ENCODE assay signal across 19 mouse cellular contexts in the genomic region with DNA sequence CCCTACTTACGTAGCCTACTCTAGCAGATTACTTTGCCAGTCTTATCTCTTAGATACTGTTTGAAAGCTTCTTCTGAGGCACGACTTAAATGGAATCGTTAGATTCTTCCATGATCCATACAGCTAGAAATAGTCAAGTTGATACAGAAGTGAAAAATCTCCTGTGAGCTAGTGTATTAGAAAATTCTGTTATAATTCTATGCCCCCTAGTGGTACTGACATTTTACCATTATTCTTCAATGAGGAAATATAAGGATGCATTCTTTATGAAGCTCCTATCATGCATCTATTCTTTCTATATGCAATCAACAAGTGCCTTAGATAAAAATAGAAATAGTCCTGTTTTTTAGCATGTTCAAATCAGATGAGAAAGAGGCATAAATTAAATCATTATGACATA. TPM values are rescaled to one million over a fixed set of nuclear protein-coding genes. Genes with fewer than 3 reads are reported as not detected.
DNase-seq lines count a peak whose midpoint lies in the region; ATAC-seq and TF ChIP-seq lines count a peak whose summit lies in the region.
"Had no signal": no experiment of that assay in that cellular context is flagged by ENCODE, and none has a peak within 500 bp of the region (broad histone marks: within the 10 kb centered on the region; RNA-seq: fewer than 3 reads in every experiment).

No protein-coding gene starts in this region.

- WGBS in hindbrain, postnatal 0 days = 83% methylated on average over 3 of the region's 3 CpGs
- WGBS in hindbrain, embryonic 16.5 days = 76% methylated on average over 3 of the region's 3 CpGs
- 76% methylated on average over 3 of the region's 3 CpGs for WGBS in midbrain, postnatal 0 days
- 77% methylated on average over 3 of the region's 3 CpGs for WGBS in midbrain, embryonic 16.5 days
- 73% methylated on average over 3 of the region's 3 CpGs for WGBS in cerebellum, adult 2 months

- no peak for TF ChIP-seq POLR2A in cerebellum, adult 2 months (IDR thresholded peaks at IDR 0.05; ENCODE audit: borderline replicate concordance, insufficient read depth, low read length)

- H3K9me3 ChIP-seq in hindbrain, postnatal 0 days (ENCODE audit: low read length) = no peaks in the 10 kb centered on the region
- H3K9me3 ChIP-seq in hindbrain, embryonic 16.5 days (ENCODE audit: control insufficient read depth, low read length) = no peaks in the 10 kb centered on the region
- H3K9me3 ChIP-seq in midbrain, postnatal 0 days (ENCODE audit: low read length) = no peaks in the 10 kb centered on the region
- H3K9me3 ChIP-seq in midbrain, embryonic 16.5 days (replicated peaks; ENCODE audit: control insufficient read depth, low read length, poor library complexity, severe bottlenecking) = no peaks in the 10 kb centered on the region
- H3K9me3 ChIP-seq: limb, embryonic 15.5 days; stomach, embryonic 15.5 days had no signal

- no peaks in the 10 kb centered on the region for H3K27me3 ChIP-seq in hindbrain, postnatal 0 days (ENCODE audit: insufficient read depth, low read length)
- no peaks in the 10 kb centered on the region for H3K27me3 ChIP-seq in hindbrain, embryonic 16.5 days (replicated peaks; ENCODE audit: control insufficient read depth, insufficient read depth, low read length)
- peaks cover 2% of the 10 kb centered on the region; the same call in 1 of the 2 replicates for H3K27me3 ChIP-seq in midbrain, postnatal 0 days (ENCODE audit: insufficient read depth, low read length)
- H3K27me3 ChIP-seq in midbrain, embryonic 16.5 days (ENCODE audit: control insufficient read depth, insufficient read depth, low read depth, low read length) = no peaks in the 10 kb centered on the region
- no peaks in the 10 kb centered on the region for H3K27me3 ChIP-seq in cerebellum, adult 2 months (ENCODE audit: control insufficient read depth, insufficient read depth, low read length)
- H3K27me3 ChIP-seq: stomach, embryonic 15.5 days had no signal

- H3K4me1 ChIP-seq in hindbrain, postnatal 0 days (ENCODE audit: insufficient read depth, low read length) = no peaks in the 10 kb centered on the region
- H3K4me1 ChIP-seq in hindbrain, embryonic 16.5 days (ENCODE audit: control insufficient read depth, insufficient read depth, low read depth, low read length) = no peaks in the 10 kb centered on the region; the same call in 1 of the 2 replicates
- no peaks in the 10 kb centered on the region for H3K4me1 ChIP-seq in midbrain, postnatal 0 days (ENCODE audit: insufficient read depth, low read length)
- peaks cover 6% of the 10 kb centered on the region for H3K4me1 ChIP-seq in midbrain, embryonic 16.5 days (ENCODE audit: control insufficient read depth, insufficient read depth, low read length)
- H3K4me1 ChIP-seq in cerebellum, adult 2 months (ENCODE audit: control insufficient read depth, insufficient read depth, low read length) = no peaks in the 10 kb centered on the region

- no peaks in the 10 kb centered on the region for H3K36me3 ChIP-seq in hindbrain, postnatal 0 days (ENCODE audit: insufficient read depth, low read length)
- H3K36me3 ChIP-seq in hindbrain, embryonic 16.5 days (ENCODE audit: control insufficient read depth, insufficient read depth, low read length) = no peaks in the 10 kb centered on the region
- H3K36me3 ChIP-seq in midbrain, postnatal 0 days (ENCODE audit: insufficient read depth, low read length) = no peaks in the 10 kb centered on the region
- H3K36me3 ChIP-seq in midbrain, embryonic 16.5 days (ENCODE audit: control insufficient read depth, insufficient read depth, low read length) = no peaks in the 10 kb centered on the region
- H3K36me3 ChIP-seq: limb, embryonic 15.5 days; stomach, embryonic 15.5 days had no signal

- peak; percentile 23 for DNase-seq in embryo, embryonic 11 days
- no peak for DNase-seq in embryo, embryonic 10 days (ENCODE audit: low spot score)
- DNase-seq in hindbrain, postnatal 0 days (ENCODE audit: low spot score) = peak; percentile 61
- DNase-seq in midbrain, postnatal 0 days (ENCODE audit: low spot score) = peak; percentile 57
- no peak for DNase-seq in spleen, postnatal 14 days (ENCODE audit: low spot score in 2 of 2)
- no peak for DNase-seq in cerebellum, adult 2 months
- DNase-seq: adrenal gland, postnatal 25 days; heart, postnatal 4 days; kidney, adult 11 months; kidney, postnatal 4 days; right cerebral cortex, postnatal 4 days; thymus, postnatal 36 days had no signal

- H3K9ac ChIP-seq in hindbrain, postnatal 0 days (replicated peaks; ENCODE audit: low read length) = no peak overlapping the region
- H3K9ac ChIP-seq in hindbrain, embryonic 16.5 days (ENCODE audit: low read depth, low read length) = no peak overlapping the region
- no peak overlapping the region for H3K9ac ChIP-seq in midbrain, postnatal 0 days (replicated peaks; ENCODE audit: low read length, poor library complexity, severe bottlenecking)
- no peak overlapping the region for H3K9ac ChIP-seq in midbrain, embryonic 16.5 days (ENCODE audit: low read depth, low read length)
- H3K9ac ChIP-seq: limb, embryonic 15.5 days; stomach, embryonic 15.5 days had no signal

- ATAC-seq in hindbrain, postnatal 0 days = no peak
- no peak for ATAC-seq in hindbrain, embryonic 16.5 days
- no peak for ATAC-seq in midbrain, postnatal 0 days (ENCODE audit: low FRiP score)
- ATAC-seq in midbrain, embryonic 16.5 days = no peak

- peak; percentile 56 for TF ChIP-seq CTCF in hindbrain, postnatal 0 days (IDR thresholded peaks at IDR 0.05; ENCODE audit: low read depth)
- peak; percentile 71 for TF ChIP-seq CTCF in midbrain, postnatal 0 days (IDR thresholded peaks at IDR 0.05)
- no peak for TF ChIP-seq CTCF in cerebellum, adult 2 months (IDR thresholded peaks at IDR 0.05; ENCODE audit: borderline replicate concordance, insufficient read depth, low read depth, low read length)

- no peak overlapping the region for H3K4me3 ChIP-seq in hindbrain, postnatal 0 days (ENCODE audit: low read length)
- H3K4me3 ChIP-seq in hindbrain, embryonic 16.5 days (ENCODE audit: low read length) = no peak overlapping the region
- H3K4me3 ChIP-seq in midbrain, postnatal 0 days (ENCODE audit: low read depth, low read length) = no peak overlapping the region
- H3K4me3 ChIP-seq in midbrain, embryonic 16.5 days (ENCODE audit: low read depth, low read length) = no peak overlapping the region
- no peak overlapping the region for H3K4me3 ChIP-seq in cerebellum, adult 2 months (replicated peaks; ENCODE audit: insufficient read depth, low read depth, low read length)
- H3K4me3 ChIP-seq: erythroblast, embryonic 14.5 days; limb, embryonic 15.5 days; myocyte; stomach, embryonic 15.5 days had no signal

- no peak overlapping the region for H3K27ac ChIP-seq in hindbrain, postnatal 0 days
- H3K27ac ChIP-seq in hindbrain, embryonic 16.5 days (ENCODE audit: low read depth, low read length) = no peak overlapping the region
- no peak overlapping the region for H3K27ac ChIP-seq in midbrain, postnatal 0 days (ENCODE audit: low read depth, low read length)
- no peak overlapping the region for H3K27ac ChIP-seq in midbrain, embryonic 16.5 days (ENCODE audit: low read length)
- no peak overlapping the region for H3K27ac ChIP-seq in cerebellum, adult 2 months (ENCODE audit: insufficient read depth, low read length)
- H3K27ac ChIP-seq: limb, embryonic 15.5 days; stomach, embryonic 15.5 days had no signal

- H3K4me2 ChIP-seq in hindbrain, postnatal 0 days (ENCODE audit: low read depth, low read length) = no peak overlapping the region
- H3K4me2 ChIP-seq in hindbrain, embryonic 16.5 days (ENCODE audit: low read length) = no peak overlapping the region
- H3K4me2 ChIP-seq in midbrain, postnatal 0 days (ENCODE audit: low read depth, low read length, poor library complexity, severe bottlenecking) = no peak overlapping the region
- H3K4me2 ChIP-seq in midbrain, embryonic 16.5 days (ENCODE audit: low read length) = no peak overlapping the region
- H3K4me2 ChIP-seq: limb, embryonic 15.5 days; stomach, embryonic 15.5 days had no signal

RNA-seq across cellular contexts. Expression of gene Kcnq5, which starts 5.4 kb away (rescaled TPM):
- 13.4 and 14.4 TPM in 2 replicates for total RNA-seq in hindbrain, postnatal 0 days (2014; rRNA removed)
- polyA plus RNA-seq in hindbrain, postnatal 0 days (2015; fragmentation: Nextera tagmentation; extraction: Ambion mirVana) = 3.4 and 4.0 TPM in 2 replicates
- polyA plus RNA-seq in hindbrain, embryonic 16.5 days (2015; fragmentation: Nextera tagmentation; extraction: Ambion mirVana) = 2.6 TPM in 2 replicates
- 9.2 and 11.3 TPM in 2 replicates for total RNA-seq in midbrain, postnatal 0 days (2014; rRNA removed)
- 1.9 and 2.5 TPM in 2 replicates for polyA plus RNA-seq in midbrain, postnatal 0 days (2015; fragmentation: Nextera tagmentation; extraction: Ambion mirVana)
- polyA plus RNA-seq in midbrain, embryonic 16.5 days (2015; fragmentation: Nextera tagmentation; extraction: Ambion mirVana) = 1.5 and 2.4 TPM in 2 replicates
- 1.3 and 1.8 TPM in 2 replicates for polyA plus RNA-seq in cerebellum, adult 2 months (2012; rRNA removed)
- polyA plus RNA-seq: C2C12; erythroblast, embryonic 14.5 days; myocyte had no signal

Comparison
In these comparisons a context has a peak if more than half of its experiments do, and no peak if none do; other contexts are left out.
1. DNase-seq: peak in embryo, embryonic 11 days (single experiment), hindbrain, postnatal 0 days (single experiment) and midbrain, postnatal 0 days (single experiment); none in embryo, embryonic 10 days (single experiment), spleen, postnatal 14 days (0 of 2) and cerebellum, adult 2 months (0 of 2).